Mouse (Mus musculus): ENCODE results near the gene Znhit2.

GRCm38 (mm10) chr19:6062418-6062817 is 1.4 kb downstream of the Znhit2 start:
- no peak for TF ChIP-seq CTCF (IDR thresholded peaks at IDR 0.05; ENCODE audit: low read depth, low read length)
- no peak for TF ChIP-seq TAL1 (conservative IDR thresholded peaks at IDR 0.05; ENCODE audit: low read depth, low read length)
- TF ChIP-seq GATA1 (IDR thresholded peaks at IDR 0.05; ENCODE audit: borderline replicate concordance, low read length) = no peak
- no peak; the same call in 1 of the 2 replicates for TF ChIP-seq POLR2AphosphoS5 (IDR thresholded peaks at IDR 0.05; ENCODE audit: insufficient replicate concordance, low read depth, low read length)

Measured in G1E (cell line).